Mouse (Mus musculus) MEL (cell line): ENCODE data around the gene Ap2b1.

Source experiments
- CTCF ChIP-seq, 3 experiments: IDR thresholded peaks in 2 of 3; conservative IDR thresholded peaks in 1 of 3; 2 replicates each; pipeline ENCODE4 v1.5.1; 2011 to 2012; ENCODE audit warnings: low read length in 3 of 3, low read depth in 2 of 3, mild to moderate bottlenecking in 2 of 3, improper control_type of control experiment in 1 of 3, inconsistent platforms in 1 of 3, mixed read lengths in 1 of 3, moderate library complexity in 1 of 3; ENCODE audit not compliant: control insufficient read depth in 1 of 3, insufficient read depth in 1 of 3, poor library complexity in 1 of 3, severe bottlenecking in 1 of 3
- ETS1 ChIP-seq: IDR thresholded peaks from 2 replicates; pipeline ENCODE4 v1.6.1; 2012; ENCODE audit warnings: low read depth, mild to moderate bottlenecking, inconsistent platforms, low read length, improper control_type of control experiment, moderate library complexity
- JUND ChIP-seq: IDR thresholded peaks from 2 replicates; pipeline ENCODE4 v1.6.1; 2011; ENCODE audit warnings: low read depth, mild to moderate bottlenecking, improper control_type of control experiment, low read length
- MAX ChIP-seq: IDR thresholded peaks from 2 replicates; pipeline ENCODE4 v1.6.1; 2011; ENCODE audit warnings: low read length, improper control_type of control experiment
- MYB ChIP-seq: IDR thresholded peaks from 2 replicates; pipeline ENCODE4 v1.6.1; 2011; ENCODE audit warnings: mild to moderate bottlenecking, low read depth, low read length, improper control_type of control experiment
- NELFE ChIP-seq: IDR thresholded peaks from 2 replicates; pipeline ENCODE4 v1.6.1; 2011; ENCODE audit warnings: low read depth, low read length, improper control_type of control experiment
- UBTF ChIP-seq: IDR thresholded peaks from 2 replicates; pipeline ENCODE4 v1.6.1; 2012; ENCODE audit warnings: low read depth, mild to moderate bottlenecking, inconsistent platforms, low read length, improper control_type of control experiment, moderate library complexity, borderline replicate concordance; ENCODE audit not compliant: insufficient read depth
- USF1 ChIP-seq: IDR thresholded peaks from 2 replicates; pipeline ENCODE4 v1.6.1; 2014; ENCODE audit warnings: low read depth, mild to moderate bottlenecking, inconsistent platforms, low read length, improper control_type of control experiment, moderate library complexity

DNA sequence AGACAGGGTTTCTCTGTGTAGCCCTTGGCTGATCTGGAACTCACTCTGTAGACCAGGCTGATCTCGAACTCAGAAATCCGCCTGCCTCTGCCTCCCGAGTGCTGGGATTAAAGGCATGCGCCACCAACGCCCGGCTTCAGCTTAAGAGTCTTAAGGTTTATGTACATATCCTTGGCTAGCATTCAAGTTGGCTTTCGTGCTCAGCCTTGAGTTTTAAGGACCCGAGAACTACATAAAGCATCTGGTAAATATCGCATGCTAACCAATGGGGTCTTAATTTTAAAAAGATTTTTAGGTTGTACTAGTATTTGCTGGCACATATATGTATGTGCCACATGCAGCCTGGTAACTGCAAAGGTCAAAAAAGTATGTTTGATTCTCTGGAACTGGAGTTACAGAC, 900 bp downstream of the Ap2b1 start:
- TF ChIP-seq NELFE: no peak
- no peak for TF ChIP-seq MAX
- no peak for TF ChIP-seq CTCF (IDR thresholded peaks at IDR 0.05 in 2 of 3, conservative IDR thresholded peaks at IDR 0.05 in 1 of 3; ENCODE audit: control insufficient read depth in 1 of 3, insufficient read depth in 1 of 3, low read depth in 2 of 3, low read length in 3 of 3, poor library complexity in 1 of 3, severe bottlenecking in 1 of 3)
- no peak for TF ChIP-seq MYB
- TF ChIP-seq USF1: no peak
- TF ChIP-seq JUND: no peak
- TF ChIP-seq ETS1: no peak
- no peak for TF ChIP-seq UBTF
